Mouse (Mus musculus) bone marrow macrophage, adult 2 months (primary cell): Measurements from ENCODE around the gene Fut8.

Experiments used
- CTCF ChIP-seq: IDR thresholded peaks from 2 replicates; pipeline ENCODE4 v1.5.1; 2012; ENCODE audit warnings: low read depth, mild to moderate bottlenecking, low read length, moderate library complexity
- POLR2A ChIP-seq: IDR thresholded peaks from 2 replicates; pipeline ENCODE4 v1.6.1; 2012; ENCODE audit warnings: mild to moderate bottlenecking, low read depth, low read length, borderline replicate concordance

GRCm38 (mm10) chr12:77238531-77239389 is 835 bp downstream of the Fut8 start:
- TF ChIP-seq POLR2A (no peak), CTCF (no peak)
